Mouse (Mus musculus) embryonic stem cell, embryonic (primary cell): ENCODE results near the gene Scrt2.

Experiments used
- CTCF ChIA-PET, 4 experiments: fragments of 300-600 bp in 2 of 4; fragments of 350-600 bp in 2 of 4; sonication (Branson Sonifier 250); formaldehyde crosslinking; loops; one replicate each; lab custom pipeline; 2022; ENCODE audit warnings: inconsistent platforms in 2 of 4; lab: Charles Lee
- POLR2A ChIA-PET, 4 experiments: fragments of 300-600 bp in 2 of 4; fragments of 350-600 bp in 2 of 4; sonication (Branson Sonifier 250); formaldehyde crosslinking; loops; one replicate each; lab custom pipeline; 2022; ENCODE audit warnings: antibody characterized with exemption in 4 of 4, inconsistent platforms in 1 of 4; lab: Charles Lee

The Scrt2 gene

DNA sequence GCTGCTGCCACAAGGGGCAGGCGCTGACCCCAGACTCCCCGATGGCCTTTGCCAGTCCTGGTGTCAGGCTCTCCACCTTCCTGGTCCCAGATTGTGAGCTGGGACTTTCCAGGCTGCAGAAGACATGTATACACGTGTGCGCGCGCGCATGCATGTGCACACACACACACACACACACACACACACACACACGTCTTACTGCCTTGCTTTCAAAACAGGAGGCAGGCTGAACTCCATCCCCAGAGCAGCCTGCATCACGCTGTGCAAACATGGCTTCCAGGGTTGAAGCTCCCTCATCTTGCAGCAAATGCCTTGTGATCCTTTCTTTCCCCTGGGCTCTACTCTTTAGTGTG, 11.9 kb upstream of the Scrt2 start:
- CTCF ChIA-PET: interaction anchor here in 2 of 4 experiments (0.6 to 1.5 kb wide), 4 partner anchors 20 to 274 kb away, joined by 3 to 4 read pairs (median 4); partner anchors contain the start of gene Trib3 (in 1 of the 2)
- POLR2A ChIA-PET: interaction anchor here (0.7 to 1.2 kb wide), 5 partner anchors 9 to 275 kb away, joined by 3 to 5 read pairs (median 3); partner anchors contain the start of gene Trib3 (in 1 of the 4)

DNA sequence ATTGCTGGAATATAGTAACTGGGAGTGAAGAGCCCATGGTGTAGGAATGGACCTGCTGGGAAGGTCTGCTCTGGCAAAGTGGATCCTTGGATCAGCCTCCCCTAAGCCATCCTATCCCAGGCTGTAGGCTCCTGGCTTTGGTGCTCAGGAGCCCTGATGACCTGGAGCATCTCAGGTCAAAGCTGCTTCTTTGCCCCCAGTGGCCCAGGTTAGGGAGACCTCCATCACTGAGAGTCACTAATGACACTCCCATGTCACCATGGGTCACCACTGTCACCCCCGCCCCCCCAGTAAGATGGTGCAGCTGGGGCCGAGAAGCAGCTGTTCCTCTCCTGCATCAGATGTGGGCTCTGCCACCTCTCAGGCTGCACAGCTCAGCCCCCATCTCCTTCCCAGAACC, 11.4 kb upstream of the Scrt2 start:
- CTCF ChIA-PET: interaction anchor here in 1 of 4 experiments (0.6 to 0.7 kb wide), 2 partner anchors 22 to 27 kb away, joined by 3 to 4 read pairs; no protein-coding TSS in a partner anchor
- POLR2A ChIA-PET: interaction anchor here in 2 of 4 experiments (0.7 kb wide), 2 partner anchors 9 to 218 kb away, joined by 3 read pairs; no protein-coding TSS in a partner anchor

DNA sequence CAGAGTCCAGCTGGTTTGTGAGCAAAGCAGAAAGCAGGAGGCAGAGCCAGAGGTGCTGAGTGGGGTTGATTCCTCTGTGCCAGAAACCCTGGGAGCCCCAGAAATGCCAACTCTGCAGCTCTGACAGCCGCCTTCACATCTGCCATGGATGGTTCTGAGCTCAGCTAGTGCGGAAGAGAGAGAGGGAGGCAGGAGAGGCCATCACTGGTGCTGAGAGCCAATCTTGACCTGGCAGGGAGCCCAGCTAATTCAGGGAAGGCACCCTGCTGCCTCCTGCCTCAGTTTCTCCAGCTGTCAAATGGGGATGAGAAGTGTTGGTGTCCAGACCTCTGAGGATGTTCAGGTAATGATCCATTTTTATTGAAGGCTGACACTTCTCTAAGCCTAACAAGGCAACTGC, 6.8 kb upstream of the Scrt2 start:
- ChIA-PET POLR2A (interaction anchor here in 2 of 4 experiments (0.7 to 1.9 kb wide), 4 partner anchors 14 to 63 kb away, joined by 3 to 5 read pairs (median 3); no protein-coding TSS in a partner anchor), CTCF (interaction anchor here in 3 of 4 experiments (0.5 to 1.6 kb wide), 4 partner anchors 9 to 51 kb away, joined by 3 to 6 read pairs (median 4); no protein-coding TSS in a partner anchor)

DNA sequence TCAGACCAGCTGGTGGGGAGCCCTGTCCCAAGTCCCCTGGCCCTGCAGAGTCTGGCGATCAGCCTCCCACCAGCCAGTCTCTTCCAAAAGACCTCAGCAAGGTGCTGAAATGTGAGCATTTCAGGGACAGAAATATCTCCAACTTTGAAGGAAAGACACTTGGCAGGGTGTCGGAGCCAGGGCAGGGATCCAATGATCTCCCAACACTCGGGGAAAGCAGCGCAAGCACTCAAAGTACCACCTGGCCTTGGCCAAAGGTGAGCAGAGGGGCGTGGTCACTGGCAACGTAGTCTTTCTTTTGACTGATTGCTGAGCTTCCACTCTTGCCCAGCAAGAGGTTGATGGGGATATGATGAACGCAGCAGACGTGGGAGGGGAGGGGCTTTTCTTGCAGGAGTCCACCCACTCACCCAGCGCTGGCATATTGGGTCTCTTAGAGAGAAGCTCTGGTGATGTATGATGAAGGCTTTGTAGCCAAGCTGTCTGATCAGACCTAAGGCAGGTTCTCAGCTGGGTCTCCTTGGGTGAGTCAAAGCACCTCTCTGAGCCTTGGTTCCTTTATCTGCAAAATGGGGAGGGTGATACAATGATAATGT, 5.9 kb upstream of the Scrt2 start:
- ChIA-PET POLR2A (interaction anchor here in 3 of 4 experiments (0.6 to 1.9 kb wide), 9 partner anchors 14 to 102 kb away, joined by 3 to 7 read pairs (median 4); no protein-coding TSS in a partner anchor), CTCF (interaction anchor here in 3 of 4 experiments (0.5 to 1.6 kb wide), 9 partner anchors 8 to 175 kb away, joined by 3 to 6 read pairs (median 4); no protein-coding TSS in a partner anchor)

DNA sequence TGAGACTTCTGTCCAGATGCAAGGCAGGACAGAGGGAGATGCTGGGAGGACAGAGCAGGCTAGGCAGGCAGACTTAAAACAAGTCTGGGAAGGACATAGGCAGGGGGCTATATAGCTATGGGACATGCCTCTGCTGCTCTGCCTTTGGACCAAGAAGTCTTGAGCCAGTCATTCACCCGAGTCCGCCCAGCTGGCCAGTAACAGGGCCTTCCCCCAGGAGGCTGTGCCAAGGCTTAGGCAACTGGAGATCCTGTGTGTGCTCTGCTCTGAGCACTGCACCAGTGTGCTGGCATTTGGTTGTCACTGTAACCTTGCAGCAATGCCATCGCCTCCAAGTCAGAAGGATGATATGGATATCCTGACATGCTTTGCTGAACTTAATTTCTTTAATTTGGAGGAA, 4.0 kb upstream of the Scrt2 start:
- ChIA-PET POLR2A (interaction anchor here in 3 of 4 experiments (0.5 to 1.7 kb wide), 4 partner anchors 33 to 236 kb away, joined by 3 to 5 read pairs (median 4); partner anchors contain the start of gene Csnk2a1 (in 1 of the 3)), CTCF (interaction anchor here in 2 of 4 experiments (0.8 to 4.8 kb wide), 3 partner anchors 11 to 286 kb away, joined by 3 to 25 read pairs (median 5); no protein-coding TSS in a partner anchor)

DNA sequence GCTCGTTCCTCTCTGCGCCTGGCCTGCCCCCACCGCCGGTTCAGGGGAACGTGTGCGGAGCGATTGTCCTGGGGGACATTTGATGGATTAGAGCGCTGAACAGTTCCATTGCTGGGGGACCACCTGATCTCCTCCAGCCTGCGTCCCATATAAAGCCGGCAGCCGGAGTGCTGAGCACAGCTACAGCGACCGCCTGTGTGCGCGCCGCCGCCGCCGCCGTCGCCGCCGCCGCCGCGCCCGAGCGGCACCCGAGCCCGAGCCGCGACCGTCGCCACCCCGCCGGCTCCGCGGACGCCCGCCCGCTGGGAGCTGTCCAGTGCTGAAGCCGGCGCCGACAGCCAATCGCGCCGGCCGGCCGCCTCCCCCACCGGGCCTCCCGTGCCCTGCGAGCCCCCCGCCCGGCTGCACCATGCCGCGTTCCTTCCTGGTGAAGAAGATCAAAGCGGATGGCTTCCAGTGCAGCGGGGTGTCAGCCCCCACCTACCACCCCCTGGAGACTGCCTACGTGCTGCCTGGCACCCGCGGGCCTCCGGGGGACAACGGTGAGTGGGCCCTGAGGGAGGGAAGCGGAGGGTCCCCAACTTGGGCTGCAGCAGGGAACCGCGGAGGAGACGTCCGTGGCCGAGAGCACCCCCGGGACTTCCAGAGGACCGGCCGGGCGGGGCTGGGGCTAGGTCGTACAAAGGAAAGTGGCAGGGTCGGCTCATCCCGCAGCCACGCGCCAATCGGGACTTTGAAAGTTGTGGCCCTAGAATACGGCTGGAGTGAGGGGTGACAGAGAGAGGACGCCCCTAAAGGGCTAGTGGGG, 516 bp downstream of the Scrt2 start:
- ChIA-PET POLR2A (interaction anchor here in 2 of 4 experiments (0.6 to 1.1 kb wide), 3 partner anchors 14 to 262 kb away, joined by 3 read pairs; partner anchors contain the start of gene Trib3 (in 1 of the 2)), CTCF (interaction anchor here in 2 of 4 experiments (0.6 to 0.7 kb wide), 2 partner anchors 24 to 89 kb away, joined by 3 read pairs; no protein-coding TSS in a partner anchor)

DNA sequence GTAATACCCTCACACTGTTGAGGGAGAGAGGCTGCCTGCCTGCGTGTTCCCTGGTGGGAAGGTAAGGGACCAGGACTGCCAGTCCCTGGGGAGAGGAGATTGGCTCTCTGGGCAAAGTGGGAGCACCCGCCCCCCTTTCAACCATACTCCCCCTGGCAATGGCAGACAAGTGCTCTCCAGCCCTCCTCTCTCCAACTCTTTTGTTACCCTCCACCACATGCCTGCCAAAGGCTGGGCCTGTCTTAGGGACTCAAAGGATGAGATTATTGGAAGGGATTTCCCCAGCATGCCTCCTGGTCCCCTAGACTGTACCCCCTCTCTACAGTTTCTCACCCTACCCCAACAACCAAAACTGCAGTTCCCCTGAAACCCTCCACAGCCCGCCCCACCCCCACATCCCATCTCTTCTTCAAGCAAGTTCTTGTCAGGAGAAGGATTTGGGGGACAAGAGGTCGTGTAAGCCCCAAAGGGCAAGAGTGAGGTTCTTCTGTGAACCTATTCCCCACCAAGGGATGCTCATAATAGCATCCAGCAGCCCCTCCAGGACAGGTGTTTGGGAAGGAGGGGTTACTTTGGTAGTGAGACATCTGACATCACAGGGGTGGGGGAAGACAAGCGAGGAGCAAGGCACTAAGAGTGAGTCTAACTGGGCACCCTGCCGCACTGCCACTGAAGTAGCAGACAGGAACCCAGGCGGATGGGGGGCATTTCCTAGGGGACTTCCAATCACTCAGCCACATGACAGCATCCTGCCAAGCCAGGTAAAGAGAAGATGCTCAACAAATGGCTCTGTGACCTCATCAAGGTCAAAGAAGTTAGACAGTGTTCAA, 1.3 kb downstream of the Scrt2 start:
- CTCF ChIA-PET: interaction anchor here in 1 of 4 experiments (1.0 kb wide), 1 partner anchor 62 kb away, joined by 3 read pairs; no protein-coding TSS in a partner anchor
- POLR2A ChIA-PET: interaction anchor here in 1 of 4 experiments (1.0 to 1.7 kb wide), 3 partner anchors 96 to 261 kb away, joined by 3 to 6 read pairs (median 4); partner anchors contain the start of gene Trib3

DNA sequence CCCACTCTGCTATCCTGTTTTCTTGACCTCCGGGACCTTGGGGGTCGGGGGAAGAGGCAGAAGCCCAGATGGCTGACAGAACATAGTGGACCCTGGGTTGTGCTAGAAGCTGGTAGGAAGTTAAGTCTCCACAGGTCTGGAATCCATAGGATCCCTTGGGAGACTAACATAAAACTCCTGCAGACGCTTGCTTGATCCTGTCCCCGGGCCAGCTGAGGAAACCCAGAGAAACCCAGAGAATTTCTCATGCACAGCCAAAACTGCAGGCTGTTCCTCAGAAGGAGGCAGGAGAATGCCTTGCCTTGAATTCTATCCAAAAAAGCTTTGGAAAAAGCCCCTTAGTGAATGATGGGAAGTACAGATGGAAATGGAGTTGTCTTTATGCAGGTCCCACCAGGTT, 2.1 kb downstream of the Scrt2 start:
- POLR2A ChIA-PET: interaction anchor here in 1 of 4 experiments (0.6 to 1.7 kb wide), 4 partner anchors 22 to 260 kb away, joined by 3 to 6 read pairs (median 4); partner anchors contain the start of genes Srxn1 and Trib3

DNA sequence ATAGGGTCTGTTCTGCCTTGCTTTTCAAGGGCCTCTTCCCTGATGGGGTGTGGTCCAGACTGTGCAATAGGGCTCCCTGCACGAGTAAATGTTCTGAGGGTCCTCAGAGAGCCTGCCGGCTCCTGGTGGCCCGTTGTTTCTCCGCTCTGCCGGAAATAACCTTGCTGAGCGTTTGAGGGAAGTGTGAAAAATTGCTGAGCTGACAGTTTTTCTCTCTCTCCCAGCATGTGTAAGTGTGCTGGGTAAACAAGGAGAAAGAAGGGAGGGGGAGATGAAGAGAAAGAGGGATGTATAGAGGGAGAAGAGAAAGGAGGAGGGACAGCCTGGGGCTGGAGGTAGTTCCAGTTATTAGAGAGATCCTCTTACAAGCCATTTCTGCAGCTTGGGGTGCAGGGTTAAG, 3.0 kb downstream of the Scrt2 start:
- CTCF ChIA-PET: interaction anchor here in 2 of 4 experiments (0.7 to 0.8 kb wide), 2 partner anchors 260 to 482 kb away, joined by 3 read pairs; partner anchors contain the start of gene Trib3 (in 1 of the 2)
- POLR2A ChIA-PET: interaction anchor here in 2 of 4 experiments (0.7 to 1.7 kb wide), 5 partner anchors 8 to 259 kb away, joined by 3 to 6 read pairs (median 4); partner anchors contain the start of gene Trib3 (in 1 of the 2)

More for the DNA sequence above, 2.1 kb downstream of the Scrt2 start:
- CTCF ChIA-PET: interaction anchor here (0.5 to 1.0 kb wide), 6 partner anchors 9 to 293 kb away, joined by 3 to 4 read pairs (median 3); partner anchors contain the start of genes Nrsn2 (in 1 of the 4) and Trib3 (in 1 of the 4)

DNA sequence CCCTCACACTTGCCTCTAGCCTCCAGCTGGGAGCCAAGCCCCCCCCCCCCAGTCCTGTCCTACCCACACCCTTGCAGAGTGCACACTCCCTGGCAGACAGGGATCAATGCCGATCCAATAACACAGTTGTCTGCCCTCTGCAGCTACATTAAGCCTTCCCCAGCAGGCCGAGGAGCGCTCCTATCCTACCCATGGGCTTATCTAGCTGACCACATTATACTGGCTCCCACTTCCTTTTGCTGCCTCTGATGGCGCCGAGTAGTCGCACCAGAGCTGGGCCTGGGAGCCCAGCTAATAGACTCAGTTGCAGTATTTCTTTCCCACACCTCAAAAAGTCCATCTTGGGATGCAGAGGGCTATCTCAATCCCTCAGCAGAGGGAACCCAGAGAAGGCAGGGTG, 4.1 kb downstream of the Scrt2 start:
- ChIA-PET POLR2A (interaction anchor here in 2 of 4 experiments (0.8 to 1.2 kb wide), 2 partner anchors 10 to 57 kb away, joined by 3 to 4 read pairs; no protein-coding TSS in a partner anchor), CTCF (interaction anchor here in 1 of 4 experiments (0.7 kb wide), 1 partner anchor 155 kb away, joined by 4 read pairs; no protein-coding TSS in a partner anchor)

DNA sequence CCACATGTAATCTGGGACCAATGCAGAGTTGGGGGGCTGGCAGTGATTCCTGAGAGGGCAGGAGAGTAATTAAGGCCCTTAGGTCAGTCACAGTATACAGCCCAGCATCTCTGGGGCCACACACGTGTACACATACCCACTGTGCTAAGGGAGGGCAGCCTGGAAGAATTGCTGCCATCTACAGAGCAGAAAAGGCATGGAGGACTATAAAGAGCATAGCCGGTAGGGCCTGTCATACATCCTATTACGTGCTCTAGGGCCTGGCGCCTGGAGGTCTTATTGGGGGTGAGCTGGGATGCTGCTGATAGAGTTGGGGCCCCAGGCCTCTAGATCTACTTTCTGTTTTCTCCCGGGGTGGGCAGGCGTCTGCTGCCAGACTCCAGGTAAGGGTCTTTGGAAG, 5.1 kb downstream of the Scrt2 start:
- CTCF ChIA-PET: interaction anchor here in 2 of 4 experiments (0.6 to 1.7 kb wide), 2 partner anchors 19 to 25 kb away, joined by 4 read pairs; no protein-coding TSS in a partner anchor
- POLR2A ChIA-PET: interaction anchor here in 1 of 4 experiments (1.0 to 1.2 kb wide), 2 partner anchors 11 to 63 kb away, joined by 3 read pairs; no protein-coding TSS in a partner anchor

DNA sequence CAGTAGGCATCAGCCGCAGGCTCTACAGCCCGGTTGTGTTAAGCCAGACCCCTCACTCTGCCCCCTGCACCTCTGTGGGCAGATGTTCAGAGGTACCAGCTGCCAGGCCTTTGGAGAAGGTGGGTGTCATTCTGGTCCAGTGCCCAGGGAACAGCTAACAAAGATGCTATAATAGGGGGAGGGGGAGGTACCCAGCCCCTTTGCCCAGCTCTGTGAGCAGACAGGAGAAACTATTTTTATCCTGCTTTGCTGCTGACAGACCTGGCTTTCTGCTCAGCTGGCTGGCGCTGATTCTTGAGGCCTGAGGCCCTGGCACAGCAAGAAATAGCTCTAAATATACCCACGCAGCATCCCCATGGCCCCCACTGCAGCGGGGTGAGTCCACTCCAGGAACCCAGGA, 5.8 kb downstream of the Scrt2 start:
- ChIA-PET CTCF (interaction anchor here in 2 of 4 experiments (0.6 to 1.7 kb wide), 3 partner anchors 25 to 350 kb away, joined by 3 to 4 read pairs (median 3); no protein-coding TSS in a partner anchor), POLR2A (interaction anchor here in 2 of 4 experiments (1.0 to 1.2 kb wide), 3 partner anchors 11 to 135 kb away, joined by 3 read pairs; no protein-coding TSS in a partner anchor)

DNA sequence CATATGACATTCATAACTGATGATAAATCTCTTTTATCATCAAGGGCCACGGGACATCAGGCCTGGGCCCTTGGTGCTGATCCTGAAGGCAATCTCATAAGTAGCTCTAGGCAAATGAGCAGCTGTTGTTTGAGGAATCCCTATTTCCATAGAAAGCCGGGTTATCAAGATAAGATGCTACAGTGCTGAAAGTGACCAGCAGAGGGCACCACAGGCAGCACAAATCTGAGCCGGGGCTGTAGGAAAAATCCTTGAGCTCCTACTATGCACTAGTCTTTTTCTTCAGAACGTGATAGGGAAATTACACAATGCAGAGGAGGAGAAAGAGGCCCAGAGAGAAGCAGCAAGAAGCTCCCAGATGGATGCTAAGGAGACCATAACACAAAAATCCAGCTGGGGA, 7.7 kb downstream of the Scrt2 start:
- ChIA-PET POLR2A (interaction anchor here in 3 of 4 experiments (0.6 to 6.0 kb wide), 36 partner anchors 8 to 274 kb away, joined by 3 to 70 read pairs (median 4); partner anchors contain the start of genes Srxn1 (in 3 of the 3), Trib3 (in 2 of the 3), Csnk2a1 (in 1 of the 3) and Tcf15 (in 1 of the 3)), CTCF (interaction anchor here (0.5 to 2.8 kb wide), 96 partner anchors 8 to 520 kb away, joined by 3 to 30 read pairs (median 3); partner anchors contain the start of genes Trib3 (in 3 of the 4), Tcf15 (in 2 of the 4), Scrt2 (in 1 of the 4) and Srxn1 (in 1 of the 4))

DNA sequence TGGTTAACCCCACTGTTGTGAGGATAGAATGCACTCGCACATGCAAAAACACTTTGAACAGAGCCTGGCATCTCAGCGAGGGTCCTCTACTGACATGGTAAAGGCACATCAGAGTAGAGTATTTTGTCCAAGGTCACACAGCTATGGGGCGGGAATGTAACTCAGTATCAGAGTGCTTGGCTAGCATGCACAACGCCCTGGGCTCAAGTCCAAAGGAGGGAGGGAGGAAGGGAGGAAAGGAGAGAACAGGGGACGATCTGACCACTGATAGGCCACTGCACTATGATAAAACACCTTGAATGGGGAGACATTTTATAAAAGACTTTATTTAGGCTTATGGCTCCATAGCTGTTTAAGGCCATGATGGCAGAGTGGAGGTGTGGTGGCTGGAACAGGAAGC, 8.3 kb downstream of the Scrt2 start:
- ChIA-PET POLR2A (interaction anchor here in 3 of 4 experiments (0.6 to 6.0 kb wide), 35 partner anchors 8 to 854 kb away, joined by 3 to 70 read pairs (median 4); partner anchors contain the start of genes Srxn1 (in 3 of the 3), Trib3 (in 2 of the 3), Csnk2a1 (in 1 of the 3) and Tcf15 (in 1 of the 3)), CTCF (interaction anchor here (0.5 to 2.8 kb wide), 94 partner anchors 8 to 520 kb away, joined by 3 to 30 read pairs (median 3); partner anchors contain the start of genes Trib3 (in 3 of the 4), Tcf15 (in 2 of the 4), Scrt2 (in 1 of the 4) and Srxn1 (in 1 of the 4))

DNA sequence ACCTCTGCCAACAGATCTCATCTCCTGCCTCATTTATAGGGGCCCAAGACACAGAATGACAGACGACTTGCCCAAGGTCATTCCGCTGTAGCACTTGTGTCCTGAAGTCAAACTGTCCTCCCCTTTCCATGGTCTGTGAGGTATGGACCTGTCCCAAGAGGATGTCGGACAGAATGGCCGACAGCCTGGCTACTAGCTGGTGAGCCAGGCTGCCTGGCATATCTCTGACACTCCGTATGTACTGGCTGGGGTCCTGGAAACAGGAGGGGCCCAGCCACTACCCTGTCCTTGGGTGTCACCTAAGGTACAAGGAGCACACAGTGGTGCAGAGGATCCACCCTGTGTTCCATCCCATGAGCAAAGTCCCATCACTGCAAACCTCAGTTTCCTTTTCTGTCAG, 9.2 kb downstream of the Scrt2 start:
- POLR2A ChIA-PET: interaction anchor here in 2 of 4 experiments (0.6 to 6.0 kb wide), 9 partner anchors 13 to 854 kb away, joined by 3 to 70 read pairs (median 5); partner anchors contain the start of genes Srxn1 (in 2 of the 2), Trib3 (in 2 of the 2) and Tbc1d20 (in 1 of the 2)

More for the DNA sequence above, 9.2 kb downstream of the Scrt2 start:
- CTCF ChIA-PET: interaction anchor here in 2 of 4 experiments (0.9 to 2.8 kb wide), 7 partner anchors 14 to 464 kb away, joined by 3 to 23 read pairs (median 4); partner anchors contain the start of gene Trib3 (in 2 of the 2)
